Mouse (Mus musculus) common myeloid progenitor, adult 5-6 weeks (primary cell): ENCODE measurements at regions not wholly inside any gene's neighbourhood (a gene's known extent, or its start where the extent isn't known, plus 50 kb on each side); places are given as distances from the start of the nearest gene placed in this dataset.
A peak's percentile ranks its signal among the peaks of the same experiment; 100 is the strongest.

Experiments used
- ATAC-seq: replicated peaks from 2 replicates; pipeline ENCODE4 v1.8.0; 2016; ENCODE audit warnings: low read depth, mild to moderate bottlenecking, moderate TSS enrichment, inconsistent platforms; ENCODE audit not compliant: poor library complexity, severe bottlenecking

- peak; percentile 86 for ATAC-seq
Observed at GRCm38 (mm10) chr5:120251697-120252401, 135.6 kb downstream of the Rbm19 start.

GRCm38 (mm10) chr5:120252551-120252950 lies 136.3 kb downstream of the Rbm19 start:
- ATAC-seq = peak; percentile 45; the same call in 1 of the 2 replicates

GRCm38 (mm10) chr5:120262715-120263273 lies 146.5 kb downstream of the Rbm19 start:
- no peak for ATAC-seq

GRCm38 (mm10) chr5:120269416-120269860 lies 153.2 kb downstream of the Rbm19 start:
- ATAC-seq = no peak

GRCm38 (mm10) chr5:120270887-120271616 lies 154.8 kb downstream of the Rbm19 start:
- ATAC-seq = no peak

GRCm38 (mm10) chr5:120276229-120276628 lies 155.3 kb upstream of the Lhx5 start:
- no peak for ATAC-seq

- ATAC-seq = 0 out of 2 replicates have a peak, but pooled peaks have one; percentile 32
Observed at GRCm38 (mm10) chr5:120280321-120280720, 151.2 kb upstream of the Lhx5 start.

GRCm38 (mm10) chr5:120280991-120281602 lies 150.4 kb upstream of the Lhx5 start:
- ATAC-seq = no peak

GRCm38 (mm10) chr5:120281840-120282565 lies 149.5 kb upstream of the Lhx5 start:
- no peak for ATAC-seq

- ATAC-seq = no peak
Observed at GRCm38 (mm10) chr5:120284625-120285024, 146.9 kb upstream of the Lhx5 start.

- ATAC-seq = no peak
Observed at GRCm38 (mm10) chr5:120285036-120285435, 146.5 kb upstream of the Lhx5 start.

- no peak for ATAC-seq
Observed at GRCm38 (mm10) chr5:120286787-120287186, 144.7 kb upstream of the Lhx5 start.

GRCm38 (mm10) chr5:120288036-120288684 lies 143.3 kb upstream of the Lhx5 start:
- no peak for ATAC-seq

GRCm38 (mm10) chr5:120294526-120295078 lies 136.9 kb upstream of the Lhx5 start:
- ATAC-seq = 0 out of 2 replicates have a peak, but pooled peaks have one; percentile 5

- ATAC-seq = no peak
Observed at GRCm38 (mm10) chr5:120297190-120297589, 134.3 kb upstream of the Lhx5 start.

GRCm38 (mm10) chr5:120297665-120298282 lies 133.7 kb upstream of the Lhx5 start:
- no peak for ATAC-seq

- no peak for ATAC-seq
Observed at GRCm38 (mm10) chr5:120301672-120302071, 129.8 kb upstream of the Lhx5 start.

- no peak for ATAC-seq
Observed at GRCm38 (mm10) chr5:120302307-120302706, 129.2 kb upstream of the Lhx5 start.

GRCm38 (mm10) chr5:120304295-120304701 lies 127.2 kb upstream of the Lhx5 start:
- no peak for ATAC-seq
